Mouse (Mus musculus) ES-Bruce4 (cell line): Measurements from ENCODE around the gene Dcakd. TPM values are rescaled to one million over a fixed set of nuclear protein-coding genes. Genes with fewer than 3 reads are reported as not detected.

ENCODE experiments used
- H3K27ac ChIP-seq: 2 replicates; pipeline ENCODE4 v1.5.1; 2012; ENCODE audit warnings: low read length, inconsistent platforms; ENCODE audit not compliant: insufficient read depth
- H3K27me3 ChIP-seq: 2 replicates; pipeline ENCODE4 v1.6.1; 2012; ENCODE audit warnings: mild to moderate bottlenecking, low read length, inconsistent platforms; ENCODE audit not compliant: control insufficient read depth, poor library complexity, insufficient read depth, severe bottlenecking
- H3K36me3 ChIP-seq: 2 replicates; pipeline ENCODE4 v1.6.1; 2012; ENCODE audit warnings: inconsistent platforms, mild to moderate bottlenecking, low read length, moderate library complexity; ENCODE audit not compliant: control insufficient read depth, poor library complexity, insufficient read depth, severe bottlenecking
- H3K4me1 ChIP-seq: one replicate; pipeline ENCODE4 v1.8.1; 2011; ENCODE audit warnings: low read length; ENCODE audit not compliant: control insufficient read depth, insufficient read depth
- H3K4me3 ChIP-seq: 2 replicates; pipeline ENCODE4 v1.5.1; 2011; ENCODE audit warnings: low read depth, mild to moderate bottlenecking, low read length
- H3K9ac ChIP-seq: 2 replicates; pipeline ENCODE4 v1.6.1; 2012; ENCODE audit warnings: low read depth, mild to moderate bottlenecking, inconsistent platforms; ENCODE audit not compliant: poor library complexity, severe bottlenecking
- H3K9me3 ChIP-seq: replicated peaks from 2 replicates; pipeline ENCODE4 v1.6.1; 2012; ENCODE audit warnings: mild to moderate bottlenecking, low read length, inconsistent platforms; ENCODE audit not compliant: control insufficient read depth, poor library complexity, insufficient read depth, severe bottlenecking
- CTCF ChIP-seq: IDR thresholded peaks from one replicate; pipeline ENCODE4 v1.8.1; 2011; ENCODE audit warnings: low read depth, low read length
- EP300 ChIP-seq: IDR thresholded peaks from 2 replicates; pipeline ENCODE4 v1.6.1; 2011; ENCODE audit warnings: low read depth, low read length; ENCODE audit not compliant: insufficient read depth
- POLR2A ChIP-seq: IDR thresholded peaks from one replicate; pipeline ENCODE4 v1.8.1; 2011; ENCODE audit warnings: low read length; ENCODE audit not compliant: insufficient read depth
- polyA plus RNA-seq: library from polyadenylated mRNA; stranded (reverse); fragments of >200 nt; gene quantifications from 2 replicates; pipeline ENCODE4 v1.2.4, GENCODE M21; 2011; ENCODE audit warnings: low read depth; ENCODE audit not compliant: missing spikeins, insufficient read depth, insufficient read length

Dcakd gene
- 120 and 134 TPM in 2 replicates for polyA plus RNA-seq

GRCm38 (mm10) chr11:103028176-103028891 is at the start of gene Dcakd, which contains the start of gene Nmt1:
Gene Dcakd, minus strand, starts transcription at chr11:103028333.
Gene Nmt1, plus strand, starts transcription at chr11:103028190.
- TF ChIP-seq CTCF (no peak), EP300 (0 out of 2 replicates have a peak, but pooled peaks have one; percentile 33), POLR2A (peak; percentile 66)
- H3K9ac ChIP-seq = peak within 1 kb of the TSS; percentile 75
- peaks cover 2% of the 10 kb centered on the region for H3K4me1 ChIP-seq
- H3K27ac ChIP-seq = peak within 1 kb of the TSS; percentile 81
- H3K36me3 ChIP-seq = peaks cover 5% of the 10 kb centered on the region
- H3K4me3 ChIP-seq = peak within 1 kb of the TSS; percentile 97
- H3K27me3 ChIP-seq = no peaks in the 10 kb centered on the region
- no peaks in the 10 kb centered on the region for H3K9me3 ChIP-seq

GRCm38 (mm10) chr11:103076581-103076980 is 48.4 kb upstream of the Dcakd start:
- Histone ChIP-seq H3K4me3 (no peak overlapping the region), H3K9ac (no peak overlapping the region), H3K27me3 (no peaks in the 10 kb centered on the region), H3K27ac (no peak overlapping the region), H3K4me1 (peaks cover 5% of the 10 kb centered on the region), H3K9me3 (no peaks in the 10 kb centered on the region), H3K36me3 (no peaks in the 10 kb centered on the region)
- no peak for TF ChIP-seq POLR2A
- TF ChIP-seq CTCF = no peak
- no peak for TF ChIP-seq EP300

GRCm38 (mm10) chr11:103076010-103076409 is 47.9 kb upstream of the Dcakd start:
- Histone ChIP-seq H3K9ac (no peak overlapping the region), H3K27me3 (no peaks in the 10 kb centered on the region), H3K4me1 (peaks cover 5% of the 10 kb centered on the region), H3K27ac (no peak overlapping the region), H3K36me3 (no peaks in the 10 kb centered on the region), H3K4me3 (no peak overlapping the region), H3K9me3 (no peaks in the 10 kb centered on the region)
- TF ChIP-seq CTCF (no peak), EP300 (no peak), POLR2A (no peak)

GRCm38 (mm10) chr11:103074796-103075323 is 46.7 kb upstream of the Dcakd start:
- Histone ChIP-seq H3K4me3 (no peak overlapping the region; the same call in 1 of the 2 replicates), H3K9ac (no peak overlapping the region), H3K9me3 (no peaks in the 10 kb centered on the region), H3K27ac (no peak overlapping the region), H3K4me1 (peaks cover 5% of the 10 kb centered on the region), H3K36me3 (no peaks in the 10 kb centered on the region), H3K27me3 (no peaks in the 10 kb centered on the region)
- TF ChIP-seq EP300 = no peak
- TF ChIP-seq CTCF = no peak
- no peak for TF ChIP-seq POLR2A

GRCm38 (mm10) chr11:103074121-103074650 is 46.1 kb upstream of the Dcakd start:
- H3K27me3 ChIP-seq = no peaks in the 10 kb centered on the region
- no peak overlapping the region for H3K4me3 ChIP-seq
- H3K36me3 ChIP-seq = peaks cover 2% of the 10 kb centered on the region; the same call in 1 of the 2 replicates
- no peak overlapping the region for H3K27ac ChIP-seq
- no peak overlapping the region for H3K9ac ChIP-seq
- TF ChIP-seq POLR2A (no peak), EP300 (no peak), CTCF (no peak)
- peaks cover 5% of the 10 kb centered on the region for H3K4me1 ChIP-seq
- no peaks in the 10 kb centered on the region for H3K9me3 ChIP-seq

GRCm38 (mm10) chr11:103073671-103074070 is 45.5 kb upstream of the Dcakd start:
- H3K9me3 ChIP-seq = no peaks in the 10 kb centered on the region
- H3K9ac ChIP-seq = no peak overlapping the region
- H3K36me3 ChIP-seq = peaks cover 7% of the 10 kb centered on the region
- no peak for TF ChIP-seq CTCF
- no peak for TF ChIP-seq EP300
- no peak for TF ChIP-seq POLR2A
- no peak overlapping the region for H3K4me3 ChIP-seq
- no peaks in the 10 kb centered on the region for H3K27me3 ChIP-seq
- peaks cover 5% of the 10 kb centered on the region for H3K4me1 ChIP-seq
- H3K27ac ChIP-seq = no peak overlapping the region
